Mouse (Mus musculus): Measurements from ENCODE around the gene Csn1s2a.

- TF ChIP-seq CTCF (IDR thresholded peaks at IDR 0.05; ENCODE audit: low read depth) = no peak
- no peak for TF ChIP-seq EP300 (IDR thresholded peaks at IDR 0.05; ENCODE audit: low read depth)
Measured at GRCm38 (mm10) chr5:87782731-87783130, 8.4 kb downstream of the Csn1s2a start.

Data from liver, embryonic 14.5 days (tissue).